Mouse (Mus musculus): Measurements from ENCODE around the gene Tnnt3. TPM values are rescaled to one million over a fixed set of nuclear protein-coding genes. Genes with fewer than 3 reads are reported as not detected.

The Tnnt3 gene
- polyA plus RNA-seq, 1 experiment = 1.9 TPM

DNA sequence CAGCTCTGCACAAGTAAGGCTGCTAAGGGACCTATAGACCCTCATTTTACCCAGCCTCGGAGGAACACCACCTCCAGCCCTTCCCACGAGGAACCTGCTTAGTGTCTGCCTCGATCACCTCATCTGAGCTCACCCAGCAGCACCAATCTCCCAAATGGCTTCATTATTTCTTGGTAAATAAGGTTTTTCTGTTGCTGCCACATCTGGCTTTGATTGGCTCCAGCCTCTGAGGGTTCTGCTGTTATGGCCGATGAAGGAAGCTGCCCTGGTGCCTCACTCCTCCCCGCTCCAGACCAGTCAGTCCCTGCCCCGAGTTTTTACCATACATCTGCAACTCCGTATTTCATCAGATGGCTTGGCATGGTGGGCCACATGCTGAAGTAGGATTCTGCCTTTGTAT lies 47.3 kb downstream of the Tnnt3 start:
- DNase-seq (ENCODE audit: low read depth) = no peak
- TF ChIP-seq CTCF (IDR thresholded peaks at IDR 0.05; ENCODE audit: borderline replicate concordance, extremely low read depth, insufficient read depth, insufficient read length) = no peak
- no peak for TF ChIP-seq POLR2A (IDR thresholded peaks at IDR 0.05; ENCODE audit: borderline replicate concordance, extremely low read depth, insufficient read depth, insufficient read length, poor library complexity, severe bottlenecking)

DNA sequence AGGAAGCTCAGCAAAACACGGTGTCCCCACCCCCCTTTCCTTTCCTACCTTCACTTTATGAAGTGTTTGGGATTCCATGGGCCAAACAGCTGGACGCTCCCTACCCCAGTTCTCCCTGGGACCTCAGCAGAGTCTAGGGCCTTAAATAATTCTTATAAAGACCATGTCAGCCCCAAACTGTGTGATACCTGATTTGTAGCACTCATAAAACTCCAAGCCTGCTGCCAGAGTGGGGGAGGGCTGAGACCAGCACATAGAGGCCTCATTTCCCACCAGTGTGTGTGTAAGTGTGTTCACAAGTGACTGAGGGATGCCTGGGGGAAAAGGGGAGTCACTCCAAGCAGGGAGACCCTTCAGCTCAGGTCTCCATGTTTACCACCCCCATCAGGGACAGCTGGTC lies 49.2 kb downstream of the Tnnt3 start:
- DNase-seq (ENCODE audit: low read depth) = no peak
- TF ChIP-seq POLR2A (IDR thresholded peaks at IDR 0.05; ENCODE audit: borderline replicate concordance, extremely low read depth, insufficient read depth, insufficient read length, poor library complexity, severe bottlenecking) = no peak
- no peak for TF ChIP-seq CTCF (IDR thresholded peaks at IDR 0.05; ENCODE audit: borderline replicate concordance, extremely low read depth, insufficient read depth, insufficient read length)

DNA sequence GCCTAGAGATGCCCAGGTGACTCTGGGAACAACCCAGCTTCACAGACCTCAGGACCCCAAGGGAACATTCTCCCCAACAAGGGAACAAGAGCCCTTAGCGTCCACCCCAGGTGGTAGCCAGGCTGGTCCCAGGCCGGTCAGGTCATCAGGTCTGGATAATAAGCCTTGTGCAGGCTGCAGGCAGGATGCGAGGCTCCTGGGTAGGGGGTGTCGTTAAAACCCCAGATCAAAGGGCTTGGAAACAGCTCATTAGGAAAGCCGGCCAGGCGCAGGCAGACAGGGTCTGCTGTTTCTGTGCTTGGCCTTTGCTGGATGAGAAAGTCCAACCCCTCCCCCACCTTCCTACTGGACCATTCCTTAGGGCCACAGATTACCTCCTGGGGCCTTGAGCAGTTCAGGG lies 50.1 kb downstream of the Tnnt3 start:
- TF ChIP-seq CTCF (IDR thresholded peaks at IDR 0.05; ENCODE audit: borderline replicate concordance, extremely low read depth, insufficient read depth, insufficient read length) (no peak), POLR2A (IDR thresholded peaks at IDR 0.05; ENCODE audit: borderline replicate concordance, extremely low read depth, insufficient read depth, insufficient read length, poor library complexity, severe bottlenecking) (no peak)
- DNase-seq (ENCODE audit: low read depth) = no peak

- TF ChIP-seq POLR2A (IDR thresholded peaks at IDR 0.05; ENCODE audit: borderline replicate concordance, extremely low read depth, insufficient read depth, insufficient read length, poor library complexity, severe bottlenecking) (no peak), CTCF (IDR thresholded peaks at IDR 0.05; ENCODE audit: borderline replicate concordance, extremely low read depth, insufficient read depth, insufficient read length) (no peak)
- no peak for DNase-seq (ENCODE audit: low read depth)
Measured at GRCm38 (mm10) chr7:142549941-142550763, 51.5 kb downstream of the Tnnt3 start.

GRCm38 (mm10) chr7:142550935-142551373 lies 52.3 kb downstream of the Tnnt3 start:
- no peak for DNase-seq (ENCODE audit: low read depth)

GRCm38 (mm10) chr7:142551691-142552090 lies 53.1 kb downstream of the Tnnt3 start:
- no peak for DNase-seq (ENCODE audit: low read depth)
- no peak for TF ChIP-seq POLR2A (IDR thresholded peaks at IDR 0.05; ENCODE audit: borderline replicate concordance, extremely low read depth, insufficient read depth, insufficient read length, poor library complexity, severe bottlenecking)
- TF ChIP-seq CTCF (IDR thresholded peaks at IDR 0.05; ENCODE audit: borderline replicate concordance, extremely low read depth, insufficient read depth, insufficient read length) = no peak

More at GRCm38 (mm10) chr7:142550935-142551373, 52.3 kb downstream of the Tnnt3 start:
- TF ChIP-seq POLR2A (IDR thresholded peaks at IDR 0.05; ENCODE audit: borderline replicate concordance, extremely low read depth, insufficient read depth, insufficient read length, poor library complexity, severe bottlenecking) (no peak), CTCF (IDR thresholded peaks at IDR 0.05; ENCODE audit: borderline replicate concordance, extremely low read depth, insufficient read depth, insufficient read length) (no peak)

GRCm38 (mm10) chr7:142552591-142553416 lies 54.2 kb downstream of the Tnnt3 start:
- TF ChIP-seq POLR2A (IDR thresholded peaks at IDR 0.05; ENCODE audit: borderline replicate concordance, extremely low read depth, insufficient read depth, insufficient read length, poor library complexity, severe bottlenecking) = no peak
- TF ChIP-seq CTCF (IDR thresholded peaks at IDR 0.05; ENCODE audit: borderline replicate concordance, extremely low read depth, insufficient read depth, insufficient read length) = no peak
- DNase-seq (ENCODE audit: low read depth) = no peak

- no peak for DNase-seq (ENCODE audit: low read depth)
- TF ChIP-seq CTCF (IDR thresholded peaks at IDR 0.05; ENCODE audit: borderline replicate concordance, extremely low read depth, insufficient read depth, insufficient read length) (no peak), POLR2A (IDR thresholded peaks at IDR 0.05; ENCODE audit: borderline replicate concordance, extremely low read depth, insufficient read depth, insufficient read length, poor library complexity, severe bottlenecking) (no peak)
Measured at GRCm38 (mm10) chr7:142553417-142554335, 55.0 kb downstream of the Tnnt3 start.

DNA sequence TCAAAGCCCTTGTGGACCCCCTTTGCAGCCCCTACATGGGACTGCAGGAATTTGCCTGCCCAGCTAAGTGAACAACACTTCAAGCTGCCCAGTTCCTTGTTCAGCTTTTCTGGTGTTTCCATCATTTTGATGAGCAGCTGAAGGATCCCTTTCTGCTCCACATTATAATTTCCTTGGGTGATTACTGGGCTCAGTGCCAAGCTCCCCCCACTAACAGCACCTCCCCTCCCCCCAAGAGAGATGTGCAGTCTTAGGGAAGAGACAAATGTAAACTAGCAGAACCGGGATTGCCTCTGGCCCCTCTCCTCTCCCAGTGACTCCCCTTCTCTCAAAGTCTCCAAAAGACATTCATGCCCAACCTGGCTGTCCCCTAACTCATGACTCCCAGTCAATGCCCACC lies 56.0 kb downstream of the Tnnt3 start:
- TF ChIP-seq POLR2A (IDR thresholded peaks at IDR 0.05; ENCODE audit: borderline replicate concordance, extremely low read depth, insufficient read depth, insufficient read length, poor library complexity, severe bottlenecking) = no peak
- TF ChIP-seq CTCF (IDR thresholded peaks at IDR 0.05; ENCODE audit: borderline replicate concordance, extremely low read depth, insufficient read depth, insufficient read length) = no peak
- DNase-seq (ENCODE audit: low read depth) = peak; percentile 83

DNA sequence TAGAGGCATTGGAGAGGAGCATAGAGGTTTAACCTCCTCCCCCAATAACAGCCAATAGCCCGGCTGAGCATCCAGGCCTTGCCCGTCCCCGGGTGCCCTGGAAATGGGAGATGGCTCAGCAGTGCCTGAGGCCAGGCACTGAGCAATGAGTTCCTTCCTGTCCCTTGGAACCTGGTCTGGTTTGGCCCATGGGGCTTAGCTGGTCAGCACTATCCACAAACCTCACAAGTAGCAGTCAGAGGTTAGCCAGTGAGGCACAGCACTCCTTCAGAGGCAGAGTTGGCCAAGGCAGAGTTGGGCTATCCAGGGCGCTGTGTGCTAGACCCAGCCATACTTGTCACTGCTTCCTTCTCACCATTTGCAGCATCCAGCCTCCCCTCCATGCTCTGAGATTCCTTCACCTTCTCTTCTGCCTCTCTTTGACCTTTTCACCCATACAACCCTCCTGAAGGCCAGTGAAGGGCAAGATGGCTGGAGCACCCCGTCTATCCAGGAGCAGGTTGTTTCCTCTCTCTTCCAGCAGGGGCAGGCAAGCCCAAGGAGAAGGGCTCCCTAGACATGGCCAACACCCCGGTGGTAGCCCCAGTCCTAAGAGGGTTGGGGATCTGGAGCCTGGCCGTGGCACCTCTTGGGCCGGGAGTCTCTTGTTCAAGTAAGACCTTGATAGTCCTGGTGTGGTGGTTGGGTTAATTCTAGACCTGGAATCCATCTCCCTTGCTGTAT lies 56.9 kb downstream of the Tnnt3 start:
- TF ChIP-seq POLR2A (IDR thresholded peaks at IDR 0.05; ENCODE audit: borderline replicate concordance, extremely low read depth, insufficient read depth, insufficient read length, poor library complexity, severe bottlenecking) (no peak), CTCF (IDR thresholded peaks at IDR 0.05; ENCODE audit: borderline replicate concordance, extremely low read depth, insufficient read depth, insufficient read length) (no peak)
- no peak for DNase-seq (ENCODE audit: low read depth)
